Mouse (Mus musculus): ENCODE results near the gene Endog.

GRCm38 (mm10) chr2:30207401-30207800 lies 36.1 kb downstream of the Endog start:
- TF ChIP-seq CTCF (IDR thresholded peaks at IDR 0.05; ENCODE audit: low read depth, low read length) (no peak), POLR2A (IDR thresholded peaks at IDR 0.05; ENCODE audit: extremely low read depth, insufficient read depth, low read length) (0 out of 2 replicates have a peak, but pooled peaks have one; percentile 45)

Data from liver, adult 2 months (tissue).